Mouse (Mus musculus): ENCODE results near the gene Cd1d1. TPM values are rescaled to one million over a fixed set of nuclear protein-coding genes. Genes with fewer than 3 reads are reported as not detected.

The Cd1d1 gene
- polyA plus RNA-seq, 1 experiment from 2014 or later = 22.2 TPM

DNA sequence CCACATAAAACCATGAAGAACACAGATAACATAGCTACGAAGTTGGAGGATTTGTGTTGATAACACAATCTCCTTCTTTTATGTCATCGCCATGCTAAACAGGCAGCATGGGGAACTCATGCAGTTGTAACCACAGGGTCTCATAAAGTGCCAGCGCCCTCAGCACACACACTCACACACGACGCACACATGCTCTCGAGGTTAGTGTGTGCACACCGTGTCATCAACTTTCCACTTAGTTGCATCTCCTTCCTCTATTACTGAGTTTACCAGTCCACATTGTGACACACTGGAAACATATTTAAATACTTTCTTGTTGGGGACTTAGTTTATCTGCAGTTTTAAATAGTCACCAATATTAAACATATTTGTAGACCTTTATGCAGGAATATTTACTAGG, 40.2 kb downstream of the Cd1d1 start:
- 93% methylated on average over 7 of the region's 7 CpGs for whole genome bisulfite sequencing
- ATAC-seq (ENCODE audit: insufficient number of reproducible peaks, low FRiP score, low TSS enrichment, low read depth) = no peak
- H3K4me1 ChIP-seq (ENCODE audit: control insufficient read depth, insufficient read depth, low read length) = no peaks in the 10 kb centered on the region
- H3K9me3 ChIP-seq (ENCODE audit: control insufficient read depth, low read length) = no peaks in the 10 kb centered on the region
- no peak for DNase-seq (ENCODE audit: low spot score)
- H3K36me3 ChIP-seq (ENCODE audit: control insufficient read depth, insufficient read depth, low read length) = no peaks in the 10 kb centered on the region
- no peak overlapping the region for H3K9ac ChIP-seq (ENCODE audit: low read length)
- H3K27me3 ChIP-seq (ENCODE audit: control insufficient read depth, insufficient read depth, low read length) = no peaks in the 10 kb centered on the region
- H3K4me3 ChIP-seq (ENCODE audit: low read depth, low read length) = no peak overlapping the region
- no peak overlapping the region for H3K27ac ChIP-seq (replicated peaks; ENCODE audit: low read depth, low read length)
- H3K4me2 ChIP-seq (ENCODE audit: low read depth, severe bottlenecking) = no peak overlapping the region

DNA sequence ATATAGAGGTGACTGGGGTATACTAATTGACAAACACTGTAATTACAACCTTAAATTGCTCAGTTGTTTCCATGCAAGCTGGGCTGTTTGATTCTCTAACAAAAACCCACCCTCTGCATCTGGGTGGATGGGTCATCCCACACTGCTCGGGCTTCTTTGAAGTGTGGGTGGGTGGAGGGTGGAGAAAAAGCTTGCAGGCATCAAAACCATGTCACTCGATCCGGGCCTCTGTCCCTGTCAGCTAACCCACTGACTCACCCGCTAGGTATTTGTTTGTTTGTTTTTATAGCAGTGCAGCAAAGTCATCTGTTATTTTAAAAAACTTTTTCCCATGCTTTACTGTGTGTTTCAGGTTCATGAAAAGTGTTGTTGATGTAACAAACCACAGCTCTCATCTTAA, 43.9 kb downstream of the Cd1d1 start:
- no peak overlapping the region for H3K4me2 ChIP-seq (ENCODE audit: low read depth, severe bottlenecking)
- H3K9me3 ChIP-seq (ENCODE audit: control insufficient read depth, low read length) = no peaks in the 10 kb centered on the region
- no peaks in the 10 kb centered on the region for H3K36me3 ChIP-seq (ENCODE audit: control insufficient read depth, insufficient read depth, low read length)
- no peak overlapping the region for H3K27ac ChIP-seq (replicated peaks; ENCODE audit: low read depth, low read length)
- no peaks in the 10 kb centered on the region for H3K4me1 ChIP-seq (ENCODE audit: control insufficient read depth, insufficient read depth, low read length)
- H3K27me3 ChIP-seq (ENCODE audit: control insufficient read depth, insufficient read depth, low read length) = no peaks in the 10 kb centered on the region
- ATAC-seq (ENCODE audit: insufficient number of reproducible peaks, low FRiP score, low TSS enrichment, low read depth) = no peak
- DNase-seq (ENCODE audit: low spot score) = no peak
- no peak overlapping the region for H3K9ac ChIP-seq (ENCODE audit: low read length)
- 7% methylated on average over 4 of the region's 4 CpGs for WGBS
- no peak overlapping the region for H3K4me3 ChIP-seq (ENCODE audit: low read depth, low read length)

- DNase-seq (ENCODE audit: low spot score) (no peak), ATAC-seq (ENCODE audit: insufficient number of reproducible peaks, low FRiP score, low TSS enrichment, low read depth) (no peak)
- no peak overlapping the region for H3K9ac ChIP-seq (ENCODE audit: low read length)
- 23% methylated on average over 1 of the region's 1 CpGs for WGBS
- H3K27me3 ChIP-seq (ENCODE audit: control insufficient read depth, insufficient read depth, low read length) = no peaks in the 10 kb centered on the region
- no peak overlapping the region for H3K27ac ChIP-seq (replicated peaks; ENCODE audit: low read depth, low read length)
- no peak overlapping the region for H3K4me3 ChIP-seq (ENCODE audit: low read depth, low read length)
- no peaks in the 10 kb centered on the region for H3K4me1 ChIP-seq (ENCODE audit: control insufficient read depth, insufficient read depth, low read length)
- H3K9me3 ChIP-seq (ENCODE audit: control insufficient read depth, low read length) = no peaks in the 10 kb centered on the region
- H3K36me3 ChIP-seq (ENCODE audit: control insufficient read depth, insufficient read depth, low read length) = no peaks in the 10 kb centered on the region
- H3K4me2 ChIP-seq (ENCODE audit: low read depth, severe bottlenecking) = no peak overlapping the region
Observed at GRCm38 (mm10) chr3:86954521-86954920, 44.7 kb downstream of the Cd1d1 start.

- H3K36me3 ChIP-seq (ENCODE audit: control insufficient read depth, insufficient read depth, low read length) = no peaks in the 10 kb centered on the region
- no peak for ATAC-seq (ENCODE audit: insufficient number of reproducible peaks, low FRiP score, low TSS enrichment, low read depth)
- H3K9ac ChIP-seq (ENCODE audit: low read length) = no peak overlapping the region
- no peaks in the 10 kb centered on the region for H3K9me3 ChIP-seq (ENCODE audit: control insufficient read depth, low read length)
- WGBS = 87% methylated on average over 4 of the region's 4 CpGs
- no peaks in the 10 kb centered on the region for H3K4me1 ChIP-seq (ENCODE audit: control insufficient read depth, insufficient read depth, low read length)
- no peak for DNase-seq (ENCODE audit: low spot score)
- no peak overlapping the region for H3K4me3 ChIP-seq (ENCODE audit: low read depth, low read length)
- H3K27ac ChIP-seq (replicated peaks; ENCODE audit: low read depth, low read length) = no peak overlapping the region
- no peaks in the 10 kb centered on the region for H3K27me3 ChIP-seq (ENCODE audit: control insufficient read depth, insufficient read depth, low read length)
- no peak overlapping the region for H3K4me2 ChIP-seq (ENCODE audit: low read depth, severe bottlenecking)
Observed at GRCm38 (mm10) chr3:86953819-86954218, 45.4 kb downstream of the Cd1d1 start.

- H3K9ac ChIP-seq (ENCODE audit: low read length) = no peak overlapping the region
- 33% methylated on average over 2 of the region's 2 CpGs for WGBS
- no peaks in the 10 kb centered on the region for H3K27me3 ChIP-seq (ENCODE audit: control insufficient read depth, insufficient read depth, low read length)
- H3K4me2 ChIP-seq (ENCODE audit: low read depth, severe bottlenecking) = no peak overlapping the region
- ATAC-seq (ENCODE audit: insufficient number of reproducible peaks, low FRiP score, low TSS enrichment, low read depth) = no peak
- no peak for DNase-seq (ENCODE audit: low spot score)
- no peaks in the 10 kb centered on the region for H3K9me3 ChIP-seq (ENCODE audit: control insufficient read depth, low read length)
- H3K36me3 ChIP-seq (ENCODE audit: control insufficient read depth, insufficient read depth, low read length) = no peaks in the 10 kb centered on the region
- no peak overlapping the region for H3K4me3 ChIP-seq (ENCODE audit: low read depth, low read length)
- H3K27ac ChIP-seq (replicated peaks; ENCODE audit: low read depth, low read length) = no peak overlapping the region
- no peaks in the 10 kb centered on the region for H3K4me1 ChIP-seq (ENCODE audit: control insufficient read depth, insufficient read depth, low read length)
Observed at GRCm38 (mm10) chr3:86950652-86951051, 48.6 kb downstream of the Cd1d1 start.

Other genes with a start within 250 kb of the Cd1d1 start
- 3.8 and 4.5 TPM in 2 replicates for gene Dclk2, start 78.6 kb downstream of the Cd1d1 start, polyA plus RNA-seq (2014; fragmentation: Nextera tagmentation; extraction: Ambion mirVana)
- gene Kirrel, start 175.3 kb upstream of the Cd1d1 start, polyA plus RNA-seq (2014; fragmentation: Nextera tagmentation; extraction: Ambion mirVana) = 12.8 and 13.6 TPM in 2 replicates